Mouse (Mus musculus): Measurements from ENCODE around the gene Pcsk4. TPM values are rescaled to one million over a fixed set of nuclear protein-coding genes. Genes with fewer than 3 reads are reported as not detected.
A peak's percentile ranks its signal among the peaks of the same experiment; 100 is the strongest.

Pcsk4 gene
- total RNA-seq, 2 experiments from 2014 or later: 1.7 to 1.8 TPM

DNA sequence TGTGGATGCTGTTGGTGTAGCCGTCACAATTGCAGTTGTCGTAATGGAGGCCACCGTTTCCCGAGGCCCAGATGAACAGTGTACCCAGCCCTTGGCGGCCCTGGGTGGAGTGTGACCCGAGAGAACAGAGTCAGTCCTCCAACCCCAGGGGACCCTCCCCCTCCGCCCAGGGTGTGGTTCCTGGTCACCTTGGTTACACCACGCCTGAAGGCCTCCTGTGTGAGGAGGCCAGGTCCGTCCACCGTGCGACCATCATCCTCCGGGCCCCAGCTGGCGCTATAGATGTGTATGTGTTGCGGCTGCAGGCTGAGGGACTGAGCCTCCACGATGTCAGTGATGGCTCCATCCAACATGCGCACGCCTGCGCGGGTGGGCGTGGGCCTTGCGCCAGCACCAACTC lies 4.3 kb downstream of the Pcsk4 start:
- intact Hi-C loops (cut with DNase I): no loop called here
- DNase-seq: no peak

DNA sequence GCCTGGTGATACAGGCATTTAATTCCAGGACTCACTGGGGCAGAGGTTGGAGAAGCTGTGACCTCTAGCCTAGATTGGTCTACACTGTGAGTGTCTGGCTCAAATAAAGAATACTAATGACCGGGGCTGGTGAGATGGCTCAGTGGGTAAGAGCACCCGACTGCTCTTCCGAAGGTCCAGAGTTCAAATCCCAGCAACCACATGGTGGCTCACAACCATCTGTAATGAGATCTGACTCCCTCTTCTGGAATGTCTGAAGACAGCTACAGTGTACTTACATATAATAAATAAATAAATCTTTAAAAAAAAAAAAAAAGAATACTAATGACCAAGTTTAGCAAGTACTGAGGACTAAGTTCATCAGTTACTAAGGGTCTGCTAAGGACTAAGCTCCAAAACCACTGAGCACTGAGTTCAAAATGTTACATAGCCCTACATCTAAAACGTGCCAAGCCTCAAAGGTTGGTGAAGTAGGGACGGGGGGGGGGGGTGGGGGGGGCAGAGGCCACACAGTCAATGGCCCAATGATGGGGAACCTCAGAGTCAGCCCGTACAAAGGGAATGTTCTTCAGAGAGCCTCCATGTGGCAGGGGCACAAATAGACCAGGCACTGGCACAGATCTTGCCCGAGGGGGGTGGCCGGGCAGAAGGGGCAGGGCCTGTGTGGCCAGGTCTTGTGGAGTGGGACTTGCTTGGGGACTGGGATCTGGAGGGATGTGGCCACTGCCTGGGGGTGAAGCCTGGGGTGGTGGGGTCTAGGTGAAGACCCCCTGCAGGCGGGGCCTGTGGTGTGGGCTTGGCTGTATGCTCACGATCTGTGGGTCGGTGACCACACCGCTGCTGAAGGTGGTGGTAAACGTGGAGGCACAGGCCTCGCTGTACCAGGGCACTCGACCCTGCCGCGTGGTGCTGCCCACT lies 4.9 kb downstream of the Pcsk4 start:
- intact Hi-C loops (cut with DNase I): no loop called here
- no peak for DNase-seq

DNA sequence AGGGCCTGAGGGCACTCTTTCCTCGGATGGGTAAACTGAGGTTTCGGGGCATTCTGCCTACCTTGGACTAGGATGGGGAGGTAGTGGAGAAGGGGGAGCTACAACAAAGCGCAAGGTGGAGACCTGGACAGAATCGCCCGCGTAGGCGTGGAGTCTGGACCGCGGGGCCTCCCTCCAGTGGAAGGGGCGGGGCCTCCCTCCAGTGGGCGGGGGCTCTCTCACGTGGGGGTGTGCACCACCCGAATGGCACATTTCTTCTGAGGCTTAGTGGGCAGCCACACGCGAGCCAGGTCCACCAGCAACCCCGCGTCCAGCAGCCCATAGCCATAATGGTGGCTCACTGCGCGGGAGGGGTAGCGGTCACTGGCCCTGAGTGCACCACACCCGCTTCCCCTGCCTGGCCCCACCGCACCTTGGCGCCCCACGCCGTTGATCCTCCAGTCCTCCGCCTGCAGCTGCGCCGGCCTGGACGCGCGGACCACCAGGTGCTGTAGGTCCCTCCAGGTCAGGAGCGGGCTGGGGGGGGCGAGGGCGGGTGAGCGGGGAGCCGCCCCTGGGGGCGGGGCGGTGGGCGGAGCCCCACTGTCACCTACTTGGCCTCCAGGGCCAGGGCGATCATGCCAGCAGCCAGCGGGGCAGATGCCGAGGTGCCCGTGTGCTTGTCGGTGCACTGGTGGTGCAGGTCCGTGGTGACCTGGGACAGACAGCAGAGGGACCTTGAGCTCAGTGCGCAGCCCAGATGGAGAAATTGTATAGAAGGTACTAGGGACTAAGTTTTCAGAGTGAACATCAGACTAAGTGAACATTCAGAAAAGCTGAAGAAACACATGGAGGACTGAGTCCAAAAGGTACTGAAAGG lies 5.8 kb downstream of the Pcsk4 start:
- intact Hi-C loops (cut with DNase I): no loop called here
- DNase-seq: peak; percentile 76 to 79

DNA sequence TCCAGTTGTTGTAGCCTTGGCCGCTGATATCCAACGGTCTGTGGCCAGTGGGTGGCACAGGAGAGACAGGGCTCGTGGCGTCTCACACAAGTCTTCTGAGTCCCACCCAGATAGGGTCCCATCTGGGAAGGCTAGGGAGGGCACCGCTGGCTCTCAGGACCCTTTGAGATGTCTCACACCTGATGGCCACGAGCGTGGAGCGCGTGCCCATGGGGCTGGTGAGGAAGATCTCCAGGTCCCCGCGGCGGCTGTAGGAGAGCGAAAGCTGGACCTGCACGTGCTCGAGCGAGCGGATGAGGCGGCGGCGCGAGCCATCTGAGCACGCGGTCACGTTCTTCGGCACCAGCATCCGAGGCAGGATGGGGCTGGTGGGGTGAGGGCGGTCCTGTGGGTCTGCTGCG lies 6.5 kb downstream of the Pcsk4 start:
- peak in 1 of 2 experiments; percentile 58 for DNase-seq
- intact Hi-C loops (cut with DNase I): no loop called here

DNA sequence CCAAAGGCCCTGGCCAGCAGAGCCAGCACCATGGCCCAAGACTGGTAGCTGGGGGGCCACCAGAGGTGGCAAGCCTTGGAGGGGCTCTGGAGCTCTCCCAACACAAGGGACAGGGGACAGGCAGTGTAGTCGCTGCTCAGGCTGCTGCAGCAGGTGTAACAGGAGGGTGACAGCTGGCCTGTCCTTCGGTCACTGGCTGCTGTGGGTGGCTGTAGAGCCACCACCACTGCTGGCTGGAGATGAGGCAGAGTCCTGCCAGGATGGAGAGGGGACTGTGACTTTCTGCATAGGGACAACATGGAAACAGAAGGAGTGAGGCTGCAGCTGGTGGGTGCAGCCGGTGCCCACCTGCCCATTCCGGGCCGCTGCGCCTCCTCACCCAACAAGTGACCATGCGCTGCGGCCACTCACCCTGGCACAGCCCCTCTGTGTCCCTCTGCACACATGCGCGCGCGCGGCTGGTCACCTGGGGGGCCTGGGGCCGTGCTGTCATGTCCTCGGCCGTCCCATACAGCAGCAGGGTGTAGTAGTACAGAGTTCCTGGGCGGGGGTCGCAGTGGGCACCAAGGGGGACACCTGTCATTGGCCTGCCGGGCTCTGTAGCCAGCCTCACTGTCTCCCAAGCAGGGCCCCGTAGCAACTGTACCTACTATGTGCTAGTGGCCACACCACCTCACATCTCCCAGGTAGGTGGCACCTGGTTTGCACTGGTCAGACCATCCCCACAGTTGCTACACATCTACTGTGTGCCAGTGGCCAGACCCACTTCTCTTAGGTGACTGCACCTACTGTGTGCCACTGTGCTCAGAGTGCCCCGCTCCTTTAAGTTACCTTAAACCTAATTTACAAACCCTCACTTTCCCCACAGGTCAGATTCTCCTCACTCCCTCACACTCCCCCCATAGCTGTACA lies 7.4 kb downstream of the Pcsk4 start:
- no peak for DNase-seq
- intact Hi-C loops (cut with DNase I): no loop called here

DNA sequence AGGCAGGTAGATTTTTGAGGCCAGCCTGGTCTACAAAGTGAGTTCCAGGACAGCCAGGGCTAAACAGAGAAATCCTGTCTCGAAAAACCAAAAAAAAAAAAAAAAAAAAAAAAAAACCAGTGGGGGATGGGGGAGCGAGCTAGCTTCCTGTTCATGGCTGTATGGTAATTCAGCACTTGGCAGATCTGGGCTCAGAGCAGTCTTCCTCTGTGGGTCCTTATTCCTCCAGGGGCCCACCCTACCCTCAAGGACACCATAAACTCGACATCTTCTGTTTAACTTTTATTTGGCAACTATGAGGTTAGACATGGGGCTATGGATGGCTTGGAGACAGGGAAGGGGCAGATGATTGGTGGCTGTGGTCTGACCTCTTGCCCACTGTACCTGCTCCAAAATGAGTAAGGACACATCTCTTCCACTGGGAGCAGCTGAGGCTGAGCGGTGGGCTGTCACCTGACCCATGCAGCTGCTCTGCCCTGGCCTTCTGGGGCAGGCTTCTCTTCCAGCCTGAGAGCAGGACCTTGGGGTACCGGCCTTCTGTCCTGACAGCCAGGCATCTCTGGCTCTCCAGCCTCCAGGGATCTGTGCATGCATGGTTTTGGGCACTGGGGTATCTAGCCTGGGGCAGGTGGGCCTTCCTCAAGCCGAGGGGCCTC lies 8.2 kb downstream of the Pcsk4 start:
- intact Hi-C loops (cut with DNase I): no loop called here
- no peak for DNase-seq

DNA sequence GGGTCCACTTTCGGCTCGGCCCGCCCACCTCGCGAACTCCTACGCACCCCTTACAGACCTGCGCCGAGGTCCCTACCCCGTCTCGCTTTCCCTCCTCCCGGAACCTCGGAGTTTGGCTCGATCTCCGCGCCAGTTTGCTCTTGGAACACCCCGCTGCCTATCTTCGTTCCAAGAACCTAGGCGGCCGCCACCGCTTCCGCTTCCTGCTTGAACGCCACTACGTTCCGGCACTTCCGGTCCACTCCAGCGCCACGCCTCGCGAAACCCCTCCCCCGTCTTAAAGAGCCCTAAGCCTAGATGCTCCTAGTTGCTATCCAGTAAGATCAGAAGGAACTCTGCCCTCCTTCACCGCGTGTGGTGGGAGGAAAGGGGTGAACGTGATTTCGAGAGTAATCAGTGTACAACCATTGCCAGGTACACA lies 8.9 kb downstream of the Pcsk4 start, which contains the start of gene 2310011J03Rik:
TSS of gene 2310011J03Rik (minus strand) at position 198 of the 421 bp plus-strand sequence.
- intact Hi-C loops (cut with DNase I): no loop called here
- DNase-seq: peak; percentile 93 to 96

DNA sequence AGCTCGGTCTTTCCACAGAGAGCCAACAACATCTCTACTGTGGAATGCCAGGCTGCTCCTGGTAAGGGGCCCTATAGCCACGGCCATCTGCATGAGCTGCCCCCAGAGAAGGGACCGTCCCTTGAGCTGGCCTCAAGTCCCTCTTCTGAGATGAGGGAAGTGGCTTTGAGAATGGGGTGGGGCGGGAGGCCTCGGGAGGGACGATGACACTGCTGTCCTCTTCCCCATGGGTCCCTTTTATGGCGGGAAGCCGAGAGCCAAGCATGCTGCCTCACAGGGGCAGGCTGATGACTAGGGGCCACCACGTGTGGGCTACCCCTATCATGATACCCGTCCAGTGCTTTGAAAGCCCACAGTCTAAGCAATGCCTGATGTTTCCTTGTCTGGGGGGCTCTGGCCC lies 12.3 kb downstream of the Pcsk4 start:
- no peak for DNase-seq
- intact Hi-C loops (cut with DNase I): no loop called here

DNA sequence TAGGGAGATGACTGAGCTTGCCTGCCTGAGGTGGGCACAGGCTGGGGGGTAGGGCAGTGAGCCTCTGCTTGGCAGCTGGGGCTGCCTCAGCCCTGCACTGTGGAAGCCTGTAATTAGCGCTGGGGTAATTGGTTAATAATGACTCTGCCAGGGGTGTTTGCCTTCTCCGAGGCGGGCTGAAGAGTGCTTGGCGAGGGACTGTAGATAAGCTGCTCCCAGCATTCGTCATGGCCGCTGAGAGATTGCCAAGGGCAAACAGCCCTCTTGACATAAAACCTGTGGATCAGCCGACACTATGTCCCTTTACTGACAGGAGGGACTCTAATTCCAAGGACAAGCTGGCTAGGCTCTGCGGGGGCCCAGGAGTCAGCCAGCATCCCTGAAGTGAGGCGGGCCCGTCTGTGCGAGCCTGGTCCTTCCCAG lies 12.9 kb downstream of the Pcsk4 start:
- intact Hi-C loops (cut with DNase I): no loop called here
- peak; percentile 56 to 61 for DNase-seq

DNA sequence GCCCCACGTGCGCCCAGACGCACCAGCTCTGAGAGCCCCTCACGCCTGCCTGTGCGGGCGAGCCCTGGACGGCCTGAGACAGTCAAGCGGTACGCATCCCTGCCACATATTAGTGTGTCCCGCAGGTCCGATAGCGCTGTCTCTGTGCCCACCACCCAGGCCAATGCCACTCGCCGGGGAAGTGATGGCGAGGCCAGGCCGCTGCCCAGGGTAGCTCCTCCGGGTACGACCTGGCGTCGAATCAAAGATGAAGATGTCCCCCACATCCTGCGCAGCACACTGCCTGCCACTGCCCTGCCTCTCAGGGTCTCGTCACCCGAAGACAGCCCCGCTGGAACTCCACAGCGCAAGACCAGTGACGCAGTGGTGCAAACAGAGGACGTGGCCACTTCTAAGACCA lies 14.0 kb downstream of the Pcsk4 start:
- intact Hi-C loops (cut with DNase I): no loop called here
- DNase-seq: no peak

DNA sequence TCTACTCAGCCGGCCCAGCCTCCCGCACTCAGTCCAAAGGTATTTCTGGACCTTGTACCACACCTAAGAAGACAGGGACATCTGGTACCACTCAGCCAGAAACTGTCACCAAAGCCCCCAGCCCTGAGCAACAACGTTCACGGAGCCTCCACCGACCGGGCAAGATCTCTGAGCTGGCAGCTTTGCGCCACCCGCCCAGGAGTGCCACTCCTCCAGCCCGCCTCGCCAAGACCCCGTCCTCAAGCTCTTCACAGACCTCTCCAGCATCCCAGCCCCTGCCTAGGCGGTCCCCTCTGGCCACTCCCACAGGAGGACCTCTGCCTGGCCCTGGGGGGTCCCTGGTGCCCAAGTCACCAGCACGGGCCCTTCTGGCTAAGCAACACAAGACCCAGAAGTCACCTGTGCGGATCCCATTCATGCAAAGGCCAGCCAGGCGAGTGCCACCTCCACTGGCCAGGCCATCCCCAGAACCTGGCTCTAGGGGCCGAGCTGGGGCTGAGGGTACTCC lies 14.8 kb downstream of the Pcsk4 start:
- intact Hi-C loops (cut with DNase I): no loop called here
- DNase-seq: no peak

DNA sequence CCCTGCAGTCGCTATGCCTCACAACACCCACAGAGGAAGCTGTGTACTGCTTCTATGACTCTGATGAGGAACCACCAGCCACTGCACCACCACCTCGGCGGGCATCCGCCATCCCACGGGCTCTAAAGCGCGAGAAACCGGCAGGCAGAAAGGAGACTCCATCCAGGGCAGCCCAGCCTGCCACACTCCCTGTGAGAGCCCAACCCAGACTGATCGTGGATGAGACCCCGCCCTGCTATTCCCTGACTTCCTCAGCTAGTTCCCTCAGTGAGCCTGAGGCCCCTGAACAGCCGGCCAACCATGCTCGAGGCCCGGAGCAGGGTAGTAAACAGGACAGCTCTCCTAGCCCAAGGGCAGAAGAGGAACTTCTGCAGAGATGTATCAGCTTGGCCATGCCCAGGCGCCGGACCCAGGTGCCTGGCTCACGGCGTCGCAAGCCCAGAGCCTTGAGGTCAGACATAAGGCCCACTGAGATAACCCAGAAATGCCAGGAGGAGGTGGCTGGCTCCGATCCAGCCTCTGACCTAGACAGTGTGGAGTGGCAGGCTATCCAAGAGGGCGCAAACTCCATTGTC lies 15.6 kb downstream of the Pcsk4 start:
- peak in 1 of 2 experiments; percentile 50 for DNase-seq

DNA sequence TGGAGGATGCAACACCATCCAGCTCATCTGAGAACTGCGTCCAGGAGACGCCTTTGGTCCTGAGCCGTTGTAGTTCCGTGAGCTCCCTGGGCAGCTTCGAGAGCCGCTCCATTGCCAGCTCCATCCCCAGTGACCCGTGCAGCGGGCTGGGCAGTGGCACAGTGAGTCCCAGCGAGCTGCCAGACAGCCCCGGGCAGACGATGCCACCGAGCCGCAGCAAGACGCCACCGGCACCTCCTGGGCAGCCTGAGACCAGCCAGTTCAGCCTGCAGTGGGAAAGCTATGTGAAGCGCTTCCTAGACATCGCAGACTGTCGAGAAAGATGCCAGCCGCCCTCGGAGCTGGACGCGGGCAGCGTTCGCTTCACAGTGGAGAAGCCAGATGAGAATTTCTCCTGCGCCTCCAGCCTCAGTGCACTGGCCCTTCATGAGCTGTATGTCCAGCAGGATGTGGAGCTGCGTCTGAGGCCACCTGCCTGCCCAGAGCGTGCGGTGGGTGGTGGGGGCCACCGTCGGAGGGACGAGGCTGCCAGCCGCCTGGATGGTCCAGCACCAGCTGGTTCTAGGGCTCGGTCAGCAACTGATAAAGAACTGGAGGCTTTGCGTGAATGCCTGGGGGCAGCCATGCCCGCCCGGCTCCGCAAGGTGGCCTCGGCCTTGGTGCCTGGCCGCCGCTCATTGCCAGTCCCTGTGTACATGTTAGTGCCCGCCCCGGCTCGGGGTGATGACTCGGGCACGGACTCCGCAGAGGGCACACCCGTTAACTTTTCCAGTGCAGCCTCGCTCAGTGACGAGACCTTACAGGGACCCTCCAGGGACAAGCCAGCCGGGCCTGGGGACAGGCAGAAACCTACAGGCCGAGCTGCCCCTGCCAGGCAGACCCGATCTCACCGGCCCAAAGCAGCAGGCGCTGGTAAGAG lies 16.5 kb downstream of the Pcsk4 start:
- no peak for DNase-seq
- intact Hi-C loops (cut with DNase I): no loop called here

More for the DNA sequence above, 15.6 kb downstream of the Pcsk4 start:
- intact Hi-C loops (cut with DNase I): no loop called here

DNA sequence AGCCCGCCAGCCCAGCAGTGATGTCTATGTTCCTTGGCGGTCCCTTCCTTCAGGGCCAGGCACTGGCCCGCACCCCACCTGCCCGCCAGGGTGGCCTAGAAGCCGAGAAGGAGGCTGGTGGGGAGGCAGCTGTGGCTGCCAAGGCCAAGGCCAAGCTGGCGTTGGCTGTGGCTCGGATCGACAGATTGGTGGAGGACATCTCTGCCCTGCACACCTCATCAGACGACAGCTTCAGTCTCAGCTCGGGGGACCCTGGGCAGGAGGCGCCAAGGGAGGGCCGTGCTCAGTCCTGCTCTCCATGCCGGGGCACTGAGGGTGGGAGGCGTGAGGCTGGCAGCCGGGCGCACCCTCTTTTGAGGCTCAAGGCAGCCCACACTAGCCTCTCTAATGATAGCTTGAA lies 17.7 kb downstream of the Pcsk4 start:
- no peak for DNase-seq
- intact Hi-C loops (cut with DNase I): no loop called here

DNA sequence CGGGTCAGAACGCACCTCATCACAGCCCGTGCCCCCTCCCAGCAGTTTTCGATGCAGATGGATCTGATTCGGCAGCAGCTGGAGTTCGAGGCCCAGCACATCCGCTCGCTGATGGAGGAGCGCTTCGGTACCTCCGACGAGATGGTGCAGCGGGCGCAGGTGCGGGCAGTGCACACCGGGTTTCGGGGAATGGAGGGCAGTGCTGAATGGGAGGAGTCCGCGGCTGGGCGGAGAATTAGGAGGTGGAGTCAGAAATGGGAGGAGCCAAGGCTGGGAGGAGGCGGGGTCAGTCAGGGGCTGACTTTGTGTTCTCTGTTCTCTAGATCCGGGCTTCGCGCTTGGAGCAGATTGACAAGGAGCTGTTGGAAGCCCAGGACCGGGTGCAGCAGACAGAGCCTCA lies 24.4 kb downstream of the Pcsk4 start:
- DNase-seq: no peak
- intact Hi-C loops (cut with DNase I): loop anchor here (10.0 kb wide), 1 partner anchor 230 kb away; the partner anchor contains the start of gene Atp8b3

DNA sequence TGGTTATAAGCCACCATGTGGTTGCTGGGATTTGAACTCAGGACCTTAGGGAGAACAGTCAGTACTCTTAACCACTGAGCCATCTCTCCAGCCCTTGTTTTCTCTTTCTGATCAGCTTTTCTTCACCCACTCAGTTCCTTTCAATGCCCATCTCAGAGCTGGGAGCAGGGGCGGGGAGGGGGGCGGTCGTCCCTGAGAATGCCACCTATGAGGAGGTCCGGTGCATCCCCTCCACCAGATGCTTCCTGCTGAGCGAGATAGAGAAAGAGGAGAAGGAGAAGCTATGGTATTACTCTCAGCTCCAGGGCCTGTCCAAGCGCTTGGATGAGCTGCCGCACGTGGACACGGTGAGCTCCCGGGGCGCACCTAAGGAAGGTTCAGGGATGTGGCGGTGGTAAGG lies 24.8 kb downstream of the Pcsk4 start:
- intact Hi-C loops (cut with DNase I): loop anchor here (10.0 kb wide), 1 partner anchor 230 kb away; the partner anchor contains the start of gene Atp8b3
- DNase-seq: no peak

DNA sequence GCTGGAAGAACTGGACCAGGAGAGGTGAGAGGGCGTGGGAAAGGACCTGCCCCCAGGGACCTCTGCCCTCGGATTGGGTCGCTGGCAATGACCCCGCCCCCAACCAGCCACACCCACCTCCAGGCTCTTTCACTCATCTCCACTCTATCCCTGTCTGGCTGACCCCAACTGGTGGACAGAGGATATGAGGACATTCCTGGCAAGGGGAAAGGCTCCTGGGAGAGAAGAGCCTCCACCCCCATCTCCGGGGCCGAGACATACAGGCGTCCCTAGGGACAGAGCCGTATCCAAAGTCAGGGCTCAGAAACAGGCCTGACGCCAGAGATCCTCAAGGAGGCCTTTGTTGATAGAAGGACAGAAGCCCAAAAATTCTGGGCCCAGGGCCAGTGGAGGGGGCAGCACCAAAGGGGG lies 26.8 kb downstream of the Pcsk4 start:
- DNase-seq: peak; percentile 87 to 88
- intact Hi-C loops (cut with DNase I): loop anchor here (10.0 kb wide), 1 partner anchor 232 kb away; the partner anchor contains the start of gene Atp8b3

DNA sequence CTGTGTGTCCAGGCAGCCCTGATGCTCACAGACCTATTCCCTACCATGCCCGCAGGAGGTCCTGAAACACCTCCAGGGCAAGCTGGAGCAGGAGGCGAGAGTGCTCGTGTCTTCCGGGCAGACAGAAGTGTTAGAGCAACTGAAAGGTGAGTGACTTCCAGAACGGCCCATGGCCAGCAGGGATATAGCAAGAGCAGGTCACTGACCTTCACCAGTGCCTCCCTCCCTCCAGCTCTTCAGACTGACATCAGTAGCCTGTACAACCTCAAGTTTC lies 27.3 kb downstream of the Pcsk4 start:
- DNase-seq: no peak
- intact Hi-C loops (cut with DNase I): loop anchor here (10.0 kb wide), 1 partner anchor 233 kb away; the partner anchor contains the start of gene Atp8b3

Data from heart, postnatal 10 days (tissue).